Mouse (Mus musculus) kidney, embryonic 15.5 days (tissue): ENCODE data around the gene Ctnnd1. TPM values are rescaled to one million over a fixed set of nuclear protein-coding genes. Genes with fewer than 3 reads are reported as not detected.

ENCODE experiments used
- ATAC-seq: fragments of 200-750 bp; cut with Nextera tagmentation; replicated peaks from 2 replicates; pipeline ENCODE4 v1.8.0; 2017; ENCODE audit warnings: moderate TSS enrichment; ENCODE audit not compliant: low FRiP score
- H3K27ac ChIP-seq: fragments of 300-500 bp; sonication (generic); 2 replicates; pipeline ENCODE4 v1.5.1; 2015; ENCODE audit warnings: mild to moderate bottlenecking, inconsistent platforms
- H3K27me3 ChIP-seq: fragments of 300-500 bp; sonication (generic); 2 replicates; pipeline ENCODE4 v1.6.1; 2015; ENCODE audit warnings: inconsistent platforms
- H3K36me3 ChIP-seq: fragments of 300-500 bp; sonication (generic); 2 replicates; pipeline ENCODE4 v1.6.1; 2015; ENCODE audit warnings: inconsistent platforms
- H3K4me1 ChIP-seq: fragments of 300-500 bp; sonication (generic); 2 replicates; pipeline ENCODE4 v1.6.1; 2015; ENCODE audit warnings: inconsistent platforms
- H3K4me2 ChIP-seq: fragments of 300-500 bp; sonication (generic); 2 replicates; pipeline ENCODE4 v1.6.1; 2015; ENCODE audit warnings: moderate library complexity, mild to moderate bottlenecking, inconsistent platforms
- H3K4me3 ChIP-seq: fragments of 300-500 bp; sonication (generic); replicated peaks from 2 replicates; pipeline ENCODE4 v1.5.1; 2015; ENCODE audit warnings: mild to moderate bottlenecking, inconsistent platforms
- H3K9ac ChIP-seq: fragments of 300-500 bp; sonication (generic); 2 replicates; pipeline ENCODE4 v1.6.1; 2015; ENCODE audit warnings: mild to moderate bottlenecking, inconsistent platforms
- H3K9me3 ChIP-seq: fragments of 300-500 bp; sonication (generic); replicated peaks from 2 replicates; pipeline ENCODE4 v1.6.1; 2016; ENCODE audit warnings: inconsistent platforms
- WGBS: fragments of 180-500 bp; shearing (Covaris S2); methylation state at CpG from one replicate; pipeline ENCODE4 v1.1.7; 2015; ENCODE audit warnings: mixed read lengths; 5-methylcytosine and 5-hydroxymethylcytosine counted together
- polyA plus RNA-seq: library from polyadenylated mRNA; unstranded; fragments of >200 nt; fragmentation: Nextera tagmentation; extraction: Ambion mirVana; gene quantifications from 2 replicates; pipeline ENCODE4 v1.2.1, GENCODE M21; 2015

Ctnnd1 gene
- polyA plus RNA-seq, 1 experiment from 2014 or later = 54.7 TPM

- Histone ChIP-seq H3K36me3 (peaks cover 6% of the 10 kb centered on the region; the same call in 1 of the 2 replicates), H3K4me1 (peaks cover 65% of the 10 kb centered on the region), H3K9ac (no peak overlapping the region), H3K27me3 (no peaks in the 10 kb centered on the region), H3K4me2 (peak overlapping the region; percentile 38), H3K4me3 (no peak overlapping the region), H3K27ac (peak overlapping the region; percentile 96), H3K9me3 (no peaks in the 10 kb centered on the region)
- WGBS = 55% methylated on average over 5 of the region's 5 CpGs
- ATAC-seq = no peak
Observed at GRCm38 (mm10) chr2:84638428-84639220, 11.9 kb downstream of the Ctnnd1 start.

GRCm38 (mm10) chr2:84637452-84638165, 13.0 kb downstream of the Ctnnd1 start:
- ATAC-seq = no peak
- H3K4me3 ChIP-seq = no peak overlapping the region
- no peak overlapping the region for H3K9ac ChIP-seq
- H3K4me1 ChIP-seq = peaks cover 73% of the 10 kb centered on the region
- no peaks in the 10 kb centered on the region for H3K9me3 ChIP-seq
- peak overlapping the region; percentile 96 for H3K27ac ChIP-seq
- no peaks in the 10 kb centered on the region for H3K27me3 ChIP-seq
- H3K36me3 ChIP-seq = peaks cover 6% of the 10 kb centered on the region; the same call in 1 of the 2 replicates
- H3K4me2 ChIP-seq = peak overlapping the region; percentile 38
- WGBS = 20% methylated on average over 7 of the region's 7 CpGs

- H3K27me3 ChIP-seq = no peaks in the 10 kb centered on the region
- H3K9me3 ChIP-seq = no peaks in the 10 kb centered on the region
- peaks cover 83% of the 10 kb centered on the region for H3K4me1 ChIP-seq
- H3K9ac ChIP-seq = no peak overlapping the region
- H3K36me3 ChIP-seq = no peaks in the 10 kb centered on the region; the same call in 1 of the 2 replicates
- peak overlapping the region; percentile 51 for H3K4me2 ChIP-seq
- H3K27ac ChIP-seq = peak overlapping the region; percentile 96
- peak; percentile 47; the same call in 1 of the 2 replicates for ATAC-seq
- 6% methylated on average over 8 of the region's 8 CpGs for WGBS
- peak overlapping the region; percentile 7; the same call in 1 of the 2 replicates for H3K4me3 ChIP-seq
Observed at GRCm38 (mm10) chr2:84636231-84636741, 14.3 kb downstream of the Ctnnd1 start.

GRCm38 (mm10) chr2:84635611-84636010, 15.0 kb downstream of the Ctnnd1 start:
- H3K9ac ChIP-seq = 0 out of 2 replicates have a peak overlapping the region, but pooled peaks have one; percentile 26
- 0 out of 2 replicates have a peak overlapping the region, but pooled peaks have one; percentile 10 for H3K4me3 ChIP-seq
- peaks cover 84% of the 10 kb centered on the region for H3K4me1 ChIP-seq
- peak overlapping the region; percentile 96 for H3K27ac ChIP-seq
- H3K4me2 ChIP-seq = peak overlapping the region; percentile 51
- H3K36me3 ChIP-seq = no peaks in the 10 kb centered on the region; the same call in 1 of the 2 replicates
- 0% methylated on average over 2 of the region's 2 CpGs for WGBS
- no peaks in the 10 kb centered on the region for H3K27me3 ChIP-seq
- ATAC-seq = peak; percentile 95
- no peaks in the 10 kb centered on the region for H3K9me3 ChIP-seq

GRCm38 (mm10) chr2:84634934-84635482, 15.6 kb downstream of the Ctnnd1 start:
- H3K27ac ChIP-seq = peak overlapping the region; percentile 96
- peak overlapping the region; percentile 26; the same call in 1 of the 2 replicates for H3K9ac ChIP-seq
- 28% methylated on average over 4 of the region's 4 CpGs for WGBS
- no peaks in the 10 kb centered on the region for H3K27me3 ChIP-seq
- H3K36me3 ChIP-seq = 0 out of 2 replicates have a peak, but pooled peaks cover 2% of the 10 kb centered on the region
- ATAC-seq = no peak
- H3K4me2 ChIP-seq = peak overlapping the region; percentile 51
- peaks cover 79% of the 10 kb centered on the region for H3K4me1 ChIP-seq
- H3K4me3 ChIP-seq = 0 out of 2 replicates have a peak overlapping the region, but pooled peaks have one; percentile 10
- no peaks in the 10 kb centered on the region for H3K9me3 ChIP-seq

- ATAC-seq = no peak
- peak overlapping the region; percentile 51; the same call in 1 of the 2 replicates for H3K4me2 ChIP-seq
- H3K9me3 ChIP-seq = no peaks in the 10 kb centered on the region
- H3K36me3 ChIP-seq = peaks cover 6% of the 10 kb centered on the region
- H3K27ac ChIP-seq = peak overlapping the region; percentile 96
- no peak overlapping the region for H3K4me3 ChIP-seq
- peaks cover 74% of the 10 kb centered on the region for H3K4me1 ChIP-seq
- H3K9ac ChIP-seq = no peak overlapping the region
- H3K27me3 ChIP-seq = no peaks in the 10 kb centered on the region
- 60% methylated on average over 4 of the region's 4 CpGs for WGBS
Observed at GRCm38 (mm10) chr2:84634006-84634405, 16.6 kb downstream of the Ctnnd1 start.

GRCm38 (mm10) chr2:84632999-84633398, 17.6 kb downstream of the Ctnnd1 start:
- Histone ChIP-seq H3K4me2 (peak overlapping the region; percentile 37), H3K27ac (peak overlapping the region; percentile 85), H3K4me3 (no peak overlapping the region), H3K9ac (no peak overlapping the region), H3K27me3 (no peaks in the 10 kb centered on the region), H3K9me3 (no peaks in the 10 kb centered on the region), H3K4me1 (peaks cover 68% of the 10 kb centered on the region), H3K36me3 (peaks cover 13% of the 10 kb centered on the region)
- ATAC-seq = 0 out of 2 replicates have a peak, but pooled peaks have one; percentile 13
- WGBS = 3% methylated on average over 3 of the region's 3 CpGs

- Histone ChIP-seq H3K4me3 (no peak overlapping the region), H3K27me3 (no peaks in the 10 kb centered on the region), H3K9me3 (no peaks in the 10 kb centered on the region), H3K27ac (peak overlapping the region; percentile 85; the same call in 1 of the 2 replicates), H3K36me3 (peaks cover 13% of the 10 kb centered on the region), H3K9ac (no peak overlapping the region), H3K4me1 (peaks cover 65% of the 10 kb centered on the region), H3K4me2 (no peak overlapping the region)
- WGBS = 97% methylated on average over 1 of the region's 1 CpGs
- ATAC-seq = no peak
Observed at GRCm38 (mm10) chr2:84632001-84632400, 18.6 kb downstream of the Ctnnd1 start.

- H3K4me3 ChIP-seq = no peak overlapping the region
- H3K9ac ChIP-seq = no peak overlapping the region
- H3K36me3 ChIP-seq = peaks cover 26% of the 10 kb centered on the region
- H3K9me3 ChIP-seq = no peaks in the 10 kb centered on the region
- WGBS = 23% methylated on average over 3 of the region's 3 CpGs
- peak overlapping the region; percentile 29 for H3K27ac ChIP-seq
- H3K4me2 ChIP-seq = no peak overlapping the region
- peaks cover 30% of the 10 kb centered on the region for H3K4me1 ChIP-seq
- no peaks in the 10 kb centered on the region for H3K27me3 ChIP-seq
- ATAC-seq = 0 out of 2 replicates have a peak, but pooled peaks have one; percentile 65
Observed at GRCm38 (mm10) chr2:84627036-84627435, 23.5 kb downstream of the Ctnnd1 start.

GRCm38 (mm10) chr2:84626366-84626975, 24.1 kb downstream of the Ctnnd1 start:
- WGBS = 53% methylated on average over 7 of the region's 7 CpGs
- Histone ChIP-seq H3K36me3 (peaks cover 30% of the 10 kb centered on the region), H3K9ac (no peak overlapping the region), H3K9me3 (no peaks in the 10 kb centered on the region), H3K4me1 (peaks cover 26% of the 10 kb centered on the region), H3K4me3 (no peak overlapping the region), H3K27ac (peak overlapping the region; percentile 29; the same call in 1 of the 2 replicates), H3K27me3 (no peaks in the 10 kb centered on the region), H3K4me2 (no peak overlapping the region)
- ATAC-seq = peak; percentile 22; the same call in 1 of the 2 replicates

GRCm38 (mm10) chr2:84624201-84624600, 26.4 kb downstream of the Ctnnd1 start:
- Histone ChIP-seq H3K4me1 (peaks cover 23% of the 10 kb centered on the region), H3K4me2 (no peak overlapping the region), H3K9ac (no peak overlapping the region), H3K4me3 (no peak overlapping the region), H3K27ac (0 out of 2 replicates have a peak overlapping the region, but pooled peaks have one; percentile 20), H3K27me3 (no peaks in the 10 kb centered on the region), H3K36me3 (peaks cover 48% of the 10 kb centered on the region), H3K9me3 (no peaks in the 10 kb centered on the region)
- 94% methylated on average over 17 of the region's 17 CpGs for WGBS
- no peak for ATAC-seq
